Mouse (Mus musculus) erythroblast, embryonic 14.5 days (primary cell): ENCODE results near the gene Nkx2-5.

Experiments
- GATA1 ChIP-seq: IDR thresholded peaks from 2 replicates; pipeline ENCODE4 v1.6.1; 2012; ENCODE audit warnings: low read length, inconsistent platforms, mixed read lengths
- TAL1 ChIP-seq: IDR thresholded peaks from 3 replicates; pipeline ENCODE4 v1.6.1; 2012; ENCODE audit warnings: low read length, inconsistent platforms, mixed read lengths

GRCm38 (mm10) chr17:26794744-26795143 lies 50.1 kb downstream of the Nkx2-5 start:
- TF ChIP-seq TAL1 (no peak), GATA1 (no peak)
